Mouse (Mus musculus): ENCODE measurements around the gene Cyp39a1. TPM values are rescaled to one million over a fixed set of nuclear protein-coding genes. Genes with fewer than 3 reads are reported as not detected.
A peak's percentile ranks its signal among the peaks of the same experiment; 100 is the strongest.

The Cyp39a1 gene
- polyA plus RNA-seq, 1 experiment from 2014 or later, result 57.1 TPM

- Histone ChIP-seq H3K9ac (no peak overlapping the region), H3K4me2 (no peak overlapping the region), H3K36me3 (peaks cover 69% of the 10 kb centered on the region), H3K4me3 (no peak overlapping the region), H3K27ac (no peak overlapping the region), H3K27me3 (no peaks in the 10 kb centered on the region), H3K4me1 (replicated peaks) (no peaks in the 10 kb centered on the region), H3K9me3 (replicated peaks) (no peaks in the 10 kb centered on the region)
- 87% methylated on average over 6 of the region's 7 CpGs for WGBS
- no peak for ATAC-seq (replicated peaks; ENCODE audit: insufficient number of reproducible peaks, insufficient read depth, low FRiP score, low read depth)
Measured at GRCm38 (mm10) chr17:43684086-43684485, 16.9 kb downstream of the Cyp39a1 start.

- no peak overlapping the region for H3K4me2 ChIP-seq
- H3K27ac ChIP-seq, result no peak overlapping the region
- H3K9me3 ChIP-seq (replicated peaks), result no peaks in the 10 kb centered on the region
- H3K9ac ChIP-seq, result no peak overlapping the region
- H3K36me3 ChIP-seq, result peaks cover 65% of the 10 kb centered on the region
- H3K4me3 ChIP-seq, result no peak overlapping the region
- no peak for ATAC-seq (replicated peaks; ENCODE audit: insufficient number of reproducible peaks, insufficient read depth, low FRiP score, low read depth)
- H3K27me3 ChIP-seq, result no peaks in the 10 kb centered on the region
- H3K4me1 ChIP-seq (replicated peaks), result no peaks in the 10 kb centered on the region
- 88% methylated on average over 5 of the region's 5 CpGs for WGBS
Measured at GRCm38 (mm10) chr17:43684638-43685037, 17.4 kb downstream of the Cyp39a1 start.

GRCm38 (mm10) chr17:43689591-43689990, 22.4 kb downstream of the Cyp39a1 start:
- ATAC-seq (replicated peaks; ENCODE audit: insufficient number of reproducible peaks, insufficient read depth, low FRiP score, low read depth), result no peak
- Histone ChIP-seq H3K4me2 (no peak overlapping the region), H3K9ac (no peak overlapping the region), H3K36me3 (peaks cover 53% of the 10 kb centered on the region), H3K27me3 (no peaks in the 10 kb centered on the region), H3K4me3 (no peak overlapping the region), H3K4me1 (replicated peaks) (peaks cover 4% of the 10 kb centered on the region), H3K27ac (no peak overlapping the region), H3K9me3 (replicated peaks) (no peaks in the 10 kb centered on the region)
- WGBS, result 81% methylated on average over 9 of the region's 9 CpGs

- Histone ChIP-seq H3K27me3 (no peaks in the 10 kb centered on the region), H3K9ac (no peak overlapping the region), H3K9me3 (replicated peaks) (no peaks in the 10 kb centered on the region), H3K27ac (no peak overlapping the region), H3K4me3 (no peak overlapping the region), H3K4me1 (replicated peaks) (no peaks in the 10 kb centered on the region), H3K36me3 (peaks cover 26% of the 10 kb centered on the region), H3K4me2 (no peak overlapping the region)
- 43% methylated on average over 14 of the region's 14 CpGs for WGBS
- 0 out of 2 replicates have a peak, but pooled peaks have one; percentile 27 for ATAC-seq (replicated peaks; ENCODE audit: insufficient number of reproducible peaks, insufficient read depth, low FRiP score, low read depth)
Measured at GRCm38 (mm10) chr17:43698997-43699649, 31.9 kb downstream of the Cyp39a1 start.

- no peak for ATAC-seq (replicated peaks; ENCODE audit: insufficient number of reproducible peaks, insufficient read depth, low FRiP score, low read depth)
Measured at GRCm38 (mm10) chr17:43701060-43701459, 33.8 kb downstream of the Cyp39a1 start.

GRCm38 (mm10) chr17:43704216-43704930, 37.1 kb downstream of the Cyp39a1 start:
- Histone ChIP-seq H3K9me3 (replicated peaks) (no peaks in the 10 kb centered on the region), H3K27me3 (no peaks in the 10 kb centered on the region), H3K27ac (no peak overlapping the region), H3K4me3 (no peak overlapping the region), H3K4me1 (replicated peaks) (0 out of 2 replicates have a peak, but pooled peaks cover 4% of the 10 kb centered on the region), H3K4me2 (no peak overlapping the region), H3K9ac (no peak overlapping the region), H3K36me3 (peaks cover 14% of the 10 kb centered on the region)
- ATAC-seq (replicated peaks; ENCODE audit: insufficient number of reproducible peaks, insufficient read depth, low FRiP score, low read depth), result no peak
- 86% methylated on average over 12 of the region's 12 CpGs for WGBS

More at GRCm38 (mm10) chr17:43701060-43701459, 33.8 kb downstream of the Cyp39a1 start:
- no peaks in the 10 kb centered on the region for H3K27me3 ChIP-seq
- no peak overlapping the region for H3K9ac ChIP-seq
- H3K36me3 ChIP-seq, result peaks cover 12% of the 10 kb centered on the region; the same call in 1 of the 2 replicates
- H3K27ac ChIP-seq, result no peak overlapping the region
- 67% methylated on average over 6 of the region's 6 CpGs for WGBS
- no peak overlapping the region for H3K4me3 ChIP-seq
- no peaks in the 10 kb centered on the region for H3K9me3 ChIP-seq (replicated peaks)
- no peak overlapping the region for H3K4me2 ChIP-seq
- no peaks in the 10 kb centered on the region for H3K4me1 ChIP-seq (replicated peaks)

- Histone ChIP-seq H3K9me3 (replicated peaks) (no peaks in the 10 kb centered on the region), H3K27ac (peak overlapping the region; percentile 44; the same call in 1 of the 2 replicates), H3K4me2 (no peak overlapping the region), H3K27me3 (no peaks in the 10 kb centered on the region), H3K36me3 (peaks cover 20% of the 10 kb centered on the region), H3K4me1 (replicated peaks) (peaks cover 7% of the 10 kb centered on the region), H3K9ac (no peak overlapping the region), H3K4me3 (no peak overlapping the region)
- ATAC-seq (replicated peaks; ENCODE audit: insufficient number of reproducible peaks, insufficient read depth, low FRiP score, low read depth), result no peak
- WGBS, result 87% methylated on average over 3 of the region's 3 CpGs
Measured at GRCm38 (mm10) chr17:43706749-43707148, 39.5 kb downstream of the Cyp39a1 start.

GRCm38 (mm10) chr17:43707254-43707653, 40.0 kb downstream of the Cyp39a1 start:
- Histone ChIP-seq H3K4me1 (replicated peaks) (peaks cover 12% of the 10 kb centered on the region), H3K4me3 (no peak overlapping the region), H3K27me3 (no peaks in the 10 kb centered on the region), H3K4me2 (no peak overlapping the region), H3K9ac (no peak overlapping the region), H3K27ac (peak overlapping the region; percentile 44; the same call in 1 of the 2 replicates), H3K9me3 (replicated peaks) (no peaks in the 10 kb centered on the region), H3K36me3 (peaks cover 20% of the 10 kb centered on the region)
- ATAC-seq (replicated peaks; ENCODE audit: insufficient number of reproducible peaks, insufficient read depth, low FRiP score, low read depth), result peak; percentile 63; the same call in 1 of the 2 replicates
- 57% methylated on average over 3 of the region's 3 CpGs for WGBS

- Histone ChIP-seq H3K27ac (peak overlapping the region; percentile 76), H3K9me3 (replicated peaks) (no peaks in the 10 kb centered on the region), H3K9ac (no peak overlapping the region), H3K27me3 (no peaks in the 10 kb centered on the region), H3K4me3 (no peak overlapping the region), H3K4me1 (replicated peaks) (peaks cover 23% of the 10 kb centered on the region), H3K4me2 (0 out of 2 replicates have a peak overlapping the region, but pooled peaks have one; percentile 8), H3K36me3 (peaks cover 15% of the 10 kb centered on the region)
- peak; percentile 37; the same call in 1 of the 2 replicates for ATAC-seq (replicated peaks; ENCODE audit: insufficient number of reproducible peaks, insufficient read depth, low FRiP score, low read depth)
- 48% methylated on average over 7 of the region's 7 CpGs for WGBS
Measured at GRCm38 (mm10) chr17:43711557-43712352, 44.5 kb downstream of the Cyp39a1 start.

GRCm38 (mm10) chr17:43714191-43714590, 47.0 kb downstream of the Cyp39a1 start:
- Histone ChIP-seq H3K9me3 (replicated peaks) (no peaks in the 10 kb centered on the region), H3K27me3 (no peaks in the 10 kb centered on the region), H3K4me1 (replicated peaks) (peaks cover 24% of the 10 kb centered on the region), H3K4me3 (no peak overlapping the region), H3K4me2 (no peak overlapping the region), H3K27ac (peak overlapping the region; percentile 71), H3K36me3 (peaks cover 8% of the 10 kb centered on the region; the same call in 1 of the 2 replicates), H3K9ac (no peak overlapping the region)
- 0 out of 2 replicates have a peak, but pooled peaks have one; percentile 66 for ATAC-seq (replicated peaks; ENCODE audit: insufficient number of reproducible peaks, insufficient read depth, low FRiP score, low read depth)
- WGBS, result 9% methylated on average over 3 of the region's 3 CpGs

- Histone ChIP-seq H3K27me3 (no peaks in the 10 kb centered on the region), H3K27ac (peak overlapping the region; percentile 23; the same call in 1 of the 2 replicates), H3K9ac (no peak overlapping the region), H3K36me3 (no peaks in the 10 kb centered on the region), H3K4me2 (no peak overlapping the region), H3K4me3 (no peak overlapping the region), H3K4me1 (replicated peaks) (peaks cover 24% of the 10 kb centered on the region), H3K9me3 (replicated peaks) (no peaks in the 10 kb centered on the region)
- ATAC-seq (replicated peaks; ENCODE audit: insufficient number of reproducible peaks, insufficient read depth, low FRiP score, low read depth), result no peak
- 76% methylated on average over 7 of the region's 7 CpGs for WGBS
Measured at GRCm38 (mm10) chr17:43716601-43717000, 49.4 kb downstream of the Cyp39a1 start.

Data from heart, embryonic 15.5 days (tissue).